Mouse (Mus musculus) CH12.LX (cell line): Measurements from ENCODE around the gene Actr1b.

Experiments used
- BHLHE40 ChIP-seq: IDR thresholded peaks from 2 replicates; pipeline ENCODE4 v1.6.1; 2011; ENCODE audit warnings: mild to moderate bottlenecking, low read depth, low read length, improper control_type of control experiment
- HCFC1 ChIP-seq: IDR thresholded peaks from 2 replicates; pipeline ENCODE4 v1.6.1; 2012; ENCODE audit warnings: low read depth, mild to moderate bottlenecking, inconsistent platforms, low read length, improper control_type of control experiment
- POLR2AphosphoS2 ChIP-seq: IDR thresholded peaks from 2 replicates; pipeline ENCODE4 v1.6.1; 2011; ENCODE audit warnings: low read depth, low read length, improper control_type of control experiment
- SMC3 ChIP-seq: IDR thresholded peaks from 2 replicates; pipeline ENCODE4 v1.6.1; 2011; ENCODE audit warnings: low read depth, low read length, improper control_type of control experiment

- no peak for TF ChIP-seq POLR2AphosphoS2
- no peak for TF ChIP-seq HCFC1
- TF ChIP-seq SMC3: peak; percentile 74
- no peak for TF ChIP-seq BHLHE40
Measured at GRCm38 (mm10) chr1:36737300-36737699, 23.1 kb upstream of the Actr1b start.
